Mouse (Mus musculus) olfactory bulb, adult 2 months (tissue): Measurements from ENCODE around the gene Arl4a. TPM values are rescaled to one million over a fixed set of nuclear protein-coding genes. Genes with fewer than 3 reads are reported as not detected.

ENCODE experiments used
- H3K27ac ChIP-seq: fragments of 200-500 bp; 2 replicates; pipeline ENCODE4 v1.5.1; 2012; ENCODE audit warnings: low read depth, low read length; ENCODE audit not compliant: insufficient read depth
- H3K4me1 ChIP-seq: fragments of 200-500 bp; 2 replicates; pipeline ENCODE4 v1.6.1; 2012; ENCODE audit warnings: low read length; ENCODE audit not compliant: control insufficient read depth, insufficient read depth
- H3K4me3 ChIP-seq: fragments of 200-500 bp; 2 replicates; pipeline ENCODE4 v1.5.1; 2012; ENCODE audit warnings: mild to moderate bottlenecking, low read depth, low read length, moderate library complexity; ENCODE audit not compliant: insufficient read depth
- CTCF ChIP-seq: fragments of 200-500 bp; IDR thresholded peaks from 2 replicates; pipeline ENCODE4 v1.5.1; 2012; ENCODE audit warnings: low read depth, mild to moderate bottlenecking, low read length, moderate library complexity; ENCODE audit not compliant: insufficient read depth
- POLR2A ChIP-seq: fragments of 200-500 bp; IDR thresholded peaks from 2 replicates; pipeline ENCODE4 v1.6.1; 2012; ENCODE audit warnings: mild to moderate bottlenecking, low read depth, low read length, moderate library complexity; ENCODE audit not compliant: insufficient read depth
- WGBS: fragments of 180-500 bp; shearing (Covaris S2); methylation state at CpG from one replicate; pipeline ENCODE4 v1.1.7; 2018; 5-methylcytosine and 5-hydroxymethylcytosine counted together
- polyA plus RNA-seq: library from polyadenylated mRNA; stranded (reverse); fragments of >200 nt; gene quantifications from 2 replicates; pipeline ENCODE4 v1.2.4, GENCODE M21; 2012; ENCODE audit warnings: low replicate concordance; ENCODE audit not compliant: missing spikeins, insufficient read depth, insufficient read length

Gene Arl4a
- polyA plus RNA-seq, 1 experiment = not detected

DNA sequence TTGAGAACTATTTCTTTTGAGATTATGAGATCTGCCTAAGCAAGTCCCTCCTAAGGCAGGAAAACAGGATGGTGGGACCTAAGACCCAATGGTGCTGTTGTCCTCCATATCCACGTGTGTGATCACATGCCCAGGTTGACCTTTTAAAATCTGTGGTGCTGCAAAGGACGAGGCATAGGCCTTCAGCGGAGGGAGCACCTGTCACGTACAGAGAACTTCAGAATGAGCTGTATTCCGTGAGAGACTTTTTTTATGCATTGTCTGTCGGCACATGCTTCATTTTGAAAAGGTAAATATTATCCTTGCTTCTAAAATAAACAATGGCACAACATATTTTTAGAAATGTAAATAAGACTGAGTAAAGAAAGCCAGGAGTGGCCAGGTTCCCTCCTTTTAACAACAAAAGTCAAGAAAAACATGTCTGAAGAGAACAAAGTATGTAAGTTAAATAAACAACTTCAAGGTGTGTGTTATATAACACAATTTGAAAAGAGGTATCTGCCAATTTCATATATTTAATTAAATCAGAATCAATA lies 45.0 kb downstream of the Arl4a start:
- no peak overlapping the region for H3K27ac ChIP-seq
- TF ChIP-seq POLR2A (no peak), CTCF (no peak)
- no peak overlapping the region for H3K4me3 ChIP-seq
- no peaks in the 10 kb centered on the region for H3K4me1 ChIP-seq
- WGBS = 87% methylated on average over 6 of the region's 6 CpGs

DNA sequence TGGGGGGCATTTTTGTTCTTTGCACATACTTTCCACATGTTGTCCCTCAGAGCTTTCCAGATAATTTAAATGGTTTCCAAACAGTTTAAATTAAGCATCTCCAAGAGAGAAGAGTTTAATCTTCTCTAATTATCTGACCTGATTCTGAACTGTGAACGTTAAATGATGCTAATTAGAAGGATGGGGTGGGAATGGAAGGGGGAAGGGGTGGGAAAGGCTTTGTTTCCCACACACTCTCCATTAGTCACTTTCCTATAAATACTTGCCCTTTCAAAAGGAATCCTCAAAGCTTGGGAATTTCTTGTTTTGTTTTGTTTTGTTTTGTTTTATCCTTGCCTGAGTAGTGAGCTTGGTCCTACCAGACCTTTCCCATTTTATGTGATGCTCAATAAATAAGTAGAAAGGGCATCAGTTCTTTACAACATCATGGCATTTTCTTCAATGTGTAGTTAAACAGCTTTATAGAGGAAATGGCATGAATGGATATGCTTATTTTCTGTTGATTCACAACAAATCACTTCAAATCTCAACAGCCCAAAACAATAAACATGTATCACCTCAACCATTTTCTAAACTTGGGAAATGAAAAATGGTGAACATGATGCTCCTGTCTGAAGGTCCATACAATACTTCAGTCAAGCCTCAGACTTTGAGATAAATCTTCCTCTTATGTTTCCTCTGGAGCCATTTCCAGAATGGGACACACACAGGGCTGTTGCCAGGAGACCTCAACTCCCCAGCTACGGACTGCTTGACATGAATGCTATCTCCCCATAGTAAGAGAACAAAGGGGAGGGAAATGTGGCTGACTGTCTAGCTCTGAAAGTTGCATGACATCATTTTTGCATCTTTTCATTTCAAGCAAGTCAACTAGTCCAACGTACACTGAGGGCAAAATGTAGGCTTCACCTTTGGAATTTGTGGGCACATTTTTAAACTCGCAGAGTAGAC lies 46.7 kb downstream of the Arl4a start:
- no peaks in the 10 kb centered on the region for H3K4me1 ChIP-seq
- H3K27ac ChIP-seq = no peak overlapping the region; the same call in 1 of the 2 replicates
- H3K4me3 ChIP-seq = no peak overlapping the region
- TF ChIP-seq CTCF (no peak), POLR2A (no peak)
- WGBS = 46% methylated on average over 4 of the region's 4 CpGs

DNA sequence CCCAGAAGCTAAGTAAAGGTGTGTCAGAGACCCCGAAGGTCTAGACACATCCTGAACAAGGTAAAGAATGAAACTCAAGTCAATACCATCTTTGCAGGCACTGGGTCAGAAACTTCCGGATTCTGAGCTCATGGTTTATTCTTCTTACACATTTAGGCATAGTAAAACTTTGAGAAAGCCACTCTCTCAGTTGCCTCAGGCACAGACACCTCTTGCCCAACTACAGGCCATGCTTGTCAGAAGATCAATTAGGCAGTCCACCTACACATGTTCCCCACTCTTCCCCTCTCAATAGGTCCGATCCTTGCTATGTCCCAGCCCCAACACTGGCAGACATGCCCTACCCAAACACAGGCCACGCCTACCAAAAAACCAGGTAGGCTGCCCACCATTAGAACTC lies 48.7 kb downstream of the Arl4a start:
- no peak overlapping the region for H3K4me3 ChIP-seq
- TF ChIP-seq CTCF = no peak
- no peak for TF ChIP-seq POLR2A
- WGBS = 94% methylated on average over 4 of the region's 4 CpGs
- no peaks in the 10 kb centered on the region for H3K4me1 ChIP-seq
- no peak overlapping the region for H3K27ac ChIP-seq

DNA sequence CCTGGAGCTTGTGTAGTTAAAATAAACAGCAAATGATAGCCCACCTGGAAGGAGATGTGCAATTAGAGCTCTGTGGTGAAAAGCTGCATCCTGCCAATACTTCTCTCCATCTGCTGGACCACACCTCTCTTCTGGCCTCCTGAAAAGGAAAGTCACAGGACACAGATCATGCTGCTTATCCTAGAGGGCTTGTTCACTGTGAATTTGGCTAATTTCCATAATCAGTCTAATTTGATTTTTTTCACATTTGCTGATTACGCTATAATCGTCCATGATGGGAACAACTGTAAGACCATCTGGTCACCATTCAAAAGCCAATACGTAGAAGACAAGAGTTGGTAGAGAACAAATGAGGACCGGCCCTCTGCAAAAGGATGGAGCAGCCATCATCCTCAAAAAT lies 50.6 kb downstream of the Arl4a start:
- WGBS = 93% methylated on average over 4 of the region's 4 CpGs
- no peak for TF ChIP-seq POLR2A
- TF ChIP-seq CTCF = no peak
- no peak overlapping the region for H3K4me3 ChIP-seq
- no peaks in the 10 kb centered on the region for H3K4me1 ChIP-seq
- H3K27ac ChIP-seq = no peak overlapping the region

DNA sequence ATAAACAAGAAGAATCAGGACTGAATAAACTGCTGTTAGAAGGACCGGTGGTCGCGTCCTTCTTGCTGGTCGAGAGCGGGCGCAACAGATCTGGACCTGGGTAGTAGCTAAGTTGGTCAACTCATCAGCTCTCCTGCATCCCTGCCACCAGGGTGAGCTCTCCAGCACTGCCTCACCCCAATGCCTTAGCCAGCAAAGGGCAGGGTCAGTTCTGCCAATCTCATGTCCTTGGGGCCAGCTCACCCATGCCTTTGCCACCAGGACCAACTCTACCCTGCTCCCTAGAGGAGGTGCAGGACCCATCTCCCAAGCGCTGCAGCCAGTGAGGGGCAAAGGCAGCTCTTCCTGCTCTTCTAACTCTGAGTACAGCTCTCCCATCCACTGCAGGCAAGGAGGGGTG lies 52.2 kb downstream of the Arl4a start:
- 98% methylated on average over 7 of the region's 7 CpGs for WGBS
- Histone ChIP-seq H3K4me3 (no peak overlapping the region), H3K4me1 (no peaks in the 10 kb centered on the region), H3K27ac (no peak overlapping the region)
- TF ChIP-seq POLR2A (no peak), CTCF (no peak)

DNA sequence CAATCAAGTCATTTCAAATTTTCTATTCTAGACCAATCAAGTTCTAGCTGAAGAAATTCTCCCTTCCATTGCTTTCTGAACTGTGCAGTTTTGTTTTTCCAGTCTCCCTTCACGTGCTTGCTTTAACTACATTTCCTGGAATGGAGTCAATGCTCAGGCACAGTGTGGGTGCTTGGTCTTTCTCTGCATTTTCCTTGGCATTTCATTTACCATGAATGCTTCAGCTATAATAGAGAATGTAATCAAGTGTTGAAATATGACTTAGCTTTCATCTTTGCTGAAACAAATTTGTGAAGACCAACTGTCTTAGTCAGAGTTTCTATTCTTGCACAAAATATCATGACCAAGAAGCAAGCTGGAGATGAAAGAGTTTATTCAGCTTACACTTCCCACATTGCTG lies 58.0 kb downstream of the Arl4a start:
- Histone ChIP-seq H3K4me3 (no peak overlapping the region), H3K4me1 (peaks cover 2% of the 10 kb centered on the region; the same call in 1 of the 2 replicates), H3K27ac (no peak overlapping the region)
- TF ChIP-seq POLR2A = no peak
- 91% methylated on average over 1 of the region's 1 CpGs for WGBS

DNA sequence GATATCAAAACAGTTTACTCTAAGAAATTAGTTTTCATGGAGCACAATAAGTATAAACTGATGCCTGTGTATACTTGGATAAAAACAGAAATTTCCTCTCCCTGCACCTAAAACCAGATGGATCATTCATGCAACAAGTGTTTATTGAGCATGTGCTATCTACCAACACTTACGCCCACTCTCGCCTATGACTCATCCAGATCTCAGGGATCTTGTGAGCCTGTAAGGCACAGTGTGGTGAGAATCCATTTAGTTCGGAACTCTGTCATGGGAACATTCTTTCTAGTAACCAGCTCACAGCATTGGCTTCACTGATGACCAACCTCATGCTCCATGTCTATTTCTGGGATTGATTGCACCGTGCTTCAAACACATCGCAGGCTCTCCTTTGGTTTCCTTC lies 58.8 kb downstream of the Arl4a start:
- WGBS = 77% methylated on average over 5 of the region's 5 CpGs
- no peak overlapping the region for H3K27ac ChIP-seq

DNA sequence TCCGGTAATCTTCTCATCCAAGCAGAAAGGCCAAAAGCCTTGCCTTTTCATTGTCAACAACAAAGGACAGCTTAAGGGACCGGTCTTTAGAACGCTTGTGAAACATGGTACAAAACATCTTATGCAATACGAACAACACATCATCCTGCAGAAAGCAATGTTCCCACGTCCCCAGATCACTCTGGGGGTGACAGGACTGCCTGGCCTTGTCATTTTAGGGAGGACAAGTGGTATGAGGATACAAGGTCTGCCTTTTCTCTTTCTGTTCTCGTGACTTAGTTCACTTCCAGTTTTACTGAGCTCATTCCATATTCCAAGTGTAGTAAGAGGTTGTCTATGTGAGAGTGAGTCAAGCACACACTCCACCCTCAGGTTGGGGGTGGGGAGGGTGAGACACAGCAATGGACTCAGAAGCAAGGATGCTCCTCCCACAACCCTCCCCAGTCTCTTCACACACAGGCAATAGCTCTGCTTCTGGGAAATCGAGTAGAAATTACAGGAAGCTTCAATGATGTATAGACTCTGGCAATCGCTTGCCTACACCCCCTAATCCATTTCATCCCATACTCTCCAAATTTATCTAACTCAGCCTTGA lies 59.7 kb downstream of the Arl4a start:
- Histone ChIP-seq H3K4me1 (peaks cover 4% of the 10 kb centered on the region), H3K4me3 (no peak overlapping the region), H3K27ac (no peak overlapping the region)
- no peak for TF ChIP-seq CTCF
- TF ChIP-seq POLR2A = no peak
- 79% methylated on average over 8 of the region's 8 CpGs for WGBS

More for the DNA sequence above, 58.8 kb downstream of the Arl4a start:
- Histone ChIP-seq H3K4me3 (no peak overlapping the region), H3K4me1 (peaks cover 4% of the 10 kb centered on the region)
- TF ChIP-seq CTCF (no peak), POLR2A (no peak)

DNA sequence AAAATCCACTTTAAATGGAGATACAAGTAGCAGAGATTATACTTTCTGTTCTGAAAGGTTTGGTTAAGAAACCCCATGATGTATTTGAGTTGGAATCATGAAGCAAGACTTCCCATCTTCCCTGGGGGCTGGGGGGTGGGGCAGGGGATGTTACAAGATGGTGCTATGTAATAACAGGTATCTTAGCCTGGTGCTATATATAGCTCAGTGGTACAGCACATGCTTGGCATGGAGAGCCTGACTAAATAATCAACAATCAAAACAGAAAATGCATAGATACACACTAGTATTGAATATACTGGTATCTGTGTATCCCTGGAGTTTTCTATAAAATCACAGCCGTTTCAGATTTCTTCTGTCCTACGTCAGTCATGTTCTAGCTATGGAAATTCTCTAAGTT lies 61.4 kb downstream of the Arl4a start:
- 85% methylated on average over 2 of the region's 2 CpGs for WGBS
- no peak overlapping the region for H3K4me3 ChIP-seq
- no peak for TF ChIP-seq POLR2A
- no peak for TF ChIP-seq CTCF
- peaks cover 4% of the 10 kb centered on the region for H3K4me1 ChIP-seq
- 0 out of 2 replicates have a peak overlapping the region, but pooled peaks have one; percentile 20 for H3K27ac ChIP-seq
